Mouse (Mus musculus) heart, embryonic 15.5 days (tissue): ENCODE results near the gene Gpr89. TPM values are rescaled to one million over a fixed set of nuclear protein-coding genes. Genes with fewer than 3 reads are reported as not detected.

ENCODE experiments used
- ATAC-seq: fragments of 200-750 bp; cut with Nextera tagmentation; replicated peaks from 2 replicates; pipeline ENCODE4 v1.8.0; 2017; ENCODE audit warnings: low read depth, moderate TSS enrichment; ENCODE audit not compliant: insufficient number of reproducible peaks, insufficient read depth, low FRiP score
- H3K27ac ChIP-seq: fragments of 300-500 bp; sonication (generic); 2 replicates; pipeline ENCODE4 v1.5.1; 2015; ENCODE audit warnings: mild to moderate bottlenecking, inconsistent platforms
- H3K27me3 ChIP-seq: fragments of 300-500 bp; sonication (generic); 2 replicates; pipeline ENCODE4 v1.6.1; 2015; ENCODE audit warnings: inconsistent platforms
- H3K36me3 ChIP-seq: fragments of 300-500 bp; sonication (generic); 2 replicates; pipeline ENCODE4 v1.6.1; 2015; ENCODE audit warnings: mild to moderate bottlenecking, inconsistent platforms
- H3K4me1 ChIP-seq: fragments of 300-500 bp; sonication (generic); replicated peaks from 2 replicates; pipeline ENCODE4 v1.6.1; 2015; ENCODE audit warnings: inconsistent platforms
- H3K4me2 ChIP-seq: fragments of 300-500 bp; sonication (generic); 2 replicates; pipeline ENCODE4 v1.6.1; 2015; ENCODE audit warnings: inconsistent platforms, mild to moderate bottlenecking, moderate library complexity
- H3K4me3 ChIP-seq: fragments of 300-500 bp; sonication (generic); 2 replicates; pipeline ENCODE4 v1.5.1; 2015; ENCODE audit warnings: mild to moderate bottlenecking, inconsistent platforms
- H3K9ac ChIP-seq: fragments of 300-500 bp; sonication (generic); 2 replicates; pipeline ENCODE4 v1.6.1; 2015; ENCODE audit warnings: mild to moderate bottlenecking, inconsistent platforms
- H3K9me3 ChIP-seq: fragments of 300-500 bp; sonication (generic); replicated peaks from 2 replicates; pipeline ENCODE4 v1.6.1; 2016; ENCODE audit warnings: inconsistent platforms
- WGBS: fragments of 180-500 bp; shearing (Covaris S2); methylation state at CpG from one replicate; pipeline ENCODE4 v1.1.7; 2015; ENCODE audit warnings: mixed read lengths; 5-methylcytosine and 5-hydroxymethylcytosine counted together
- polyA plus RNA-seq: library from polyadenylated mRNA; unstranded; fragments of >200 nt; fragmentation: Nextera tagmentation; extraction: Ambion mirVana; gene quantifications from 2 replicates; pipeline ENCODE4 v1.2.1, GENCODE M21; 2015

Gpr89 gene
- polyA plus RNA-seq, 1 experiment from 2014 or later = 24.6 TPM

GRCm38 (mm10) chr3:96869091-96869490 is 36.1 kb downstream of the Gpr89 start:
- 90% methylated on average over 7 of the region's 7 CpGs for WGBS
- no peak overlapping the region for H3K4me3 ChIP-seq
- no peak overlapping the region for H3K27ac ChIP-seq
- peaks cover 37% of the 10 kb centered on the region for H3K36me3 ChIP-seq
- no peak overlapping the region for H3K9ac ChIP-seq
- no peak for ATAC-seq
- no peaks in the 10 kb centered on the region for H3K27me3 ChIP-seq
- no peaks in the 10 kb centered on the region for H3K9me3 ChIP-seq
- no peaks in the 10 kb centered on the region for H3K4me1 ChIP-seq
- no peak overlapping the region for H3K4me2 ChIP-seq

- no peak overlapping the region for H3K27ac ChIP-seq
- ATAC-seq = no peak
- H3K9ac ChIP-seq = no peak overlapping the region
- no peaks in the 10 kb centered on the region for H3K9me3 ChIP-seq
- WGBS = 92% methylated on average over 8 of the region's 8 CpGs
- H3K4me3 ChIP-seq = no peak overlapping the region
- no peaks in the 10 kb centered on the region for H3K27me3 ChIP-seq
- H3K36me3 ChIP-seq = peaks cover 34% of the 10 kb centered on the region
- H3K4me1 ChIP-seq = no peaks in the 10 kb centered on the region
- no peak overlapping the region for H3K4me2 ChIP-seq
These were observed 36.6 kb downstream of the Gpr89 start for GRCm38 (mm10) chr3:96868566-96868965.

- no peaks in the 10 kb centered on the region for H3K9me3 ChIP-seq
- WGBS = 84% methylated on average over 3 of the region's 3 CpGs
- H3K36me3 ChIP-seq = peaks cover 28% of the 10 kb centered on the region
- no peaks in the 10 kb centered on the region for H3K27me3 ChIP-seq
- no peak overlapping the region for H3K4me3 ChIP-seq
- H3K4me1 ChIP-seq = no peaks in the 10 kb centered on the region
- no peak overlapping the region for H3K27ac ChIP-seq
- no peak overlapping the region for H3K4me2 ChIP-seq
- no peak for ATAC-seq
- no peak overlapping the region for H3K9ac ChIP-seq
These were observed 37.3 kb downstream of the Gpr89 start for GRCm38 (mm10) chr3:96867863-96868262.

GRCm38 (mm10) chr3:96860498-96860897 is 44.6 kb downstream of the Gpr89 start:
- H3K27ac ChIP-seq = no peak overlapping the region
- no peak overlapping the region for H3K9ac ChIP-seq
- no peak overlapping the region for H3K4me2 ChIP-seq
- no peak for ATAC-seq
- H3K9me3 ChIP-seq = no peaks in the 10 kb centered on the region
- WGBS = 90% methylated on average over 5 of the region's 5 CpGs
- H3K4me1 ChIP-seq = no peaks in the 10 kb centered on the region
- no peaks in the 10 kb centered on the region for H3K36me3 ChIP-seq
- no peaks in the 10 kb centered on the region for H3K27me3 ChIP-seq
- H3K4me3 ChIP-seq = no peak overlapping the region

GRCm38 (mm10) chr3:96855833-96856232 is 49.3 kb downstream of the Gpr89 start:
- H3K4me2 ChIP-seq = no peak overlapping the region
- ATAC-seq = no peak
- H3K4me3 ChIP-seq = no peak overlapping the region
- WGBS = 77% methylated on average over 3 of the region's 3 CpGs
- H3K4me1 ChIP-seq = peaks cover 7% of the 10 kb centered on the region
- no peak overlapping the region for H3K9ac ChIP-seq
- no peaks in the 10 kb centered on the region for H3K9me3 ChIP-seq
- no peaks in the 10 kb centered on the region for H3K27me3 ChIP-seq
- no peaks in the 10 kb centered on the region for H3K36me3 ChIP-seq
- no peak overlapping the region for H3K27ac ChIP-seq

GRCm38 (mm10) chr3:96854376-96854775 is 50.8 kb downstream of the Gpr89 start:
- Histone ChIP-seq H3K4me1 (peaks cover 7% of the 10 kb centered on the region), H3K4me2 (no peak overlapping the region), H3K9ac (no peak overlapping the region), H3K36me3 (no peaks in the 10 kb centered on the region), H3K27me3 (no peaks in the 10 kb centered on the region), H3K9me3 (no peaks in the 10 kb centered on the region), H3K4me3 (no peak overlapping the region), H3K27ac (no peak overlapping the region)
- ATAC-seq = no peak
- WGBS = 71% methylated on average over 4 of the region's 4 CpGs

GRCm38 (mm10) chr3:96852561-96852960 is 52.6 kb downstream of the Gpr89 start:
- 34% methylated on average over 6 of the region's 6 CpGs for WGBS
- no peak for ATAC-seq
- Histone ChIP-seq H3K4me3 (no peak overlapping the region), H3K9ac (no peak overlapping the region), H3K4me1 (peaks cover 7% of the 10 kb centered on the region), H3K4me2 (no peak overlapping the region), H3K9me3 (no peaks in the 10 kb centered on the region), H3K27ac (no peak overlapping the region), H3K36me3 (no peaks in the 10 kb centered on the region), H3K27me3 (no peaks in the 10 kb centered on the region)

- Histone ChIP-seq H3K27me3 (no peaks in the 10 kb centered on the region), H3K4me1 (peaks cover 7% of the 10 kb centered on the region), H3K4me2 (no peak overlapping the region), H3K4me3 (no peak overlapping the region), H3K27ac (no peak overlapping the region), H3K36me3 (no peaks in the 10 kb centered on the region), H3K9me3 (no peaks in the 10 kb centered on the region), H3K9ac (no peak overlapping the region)
- WGBS = 73% methylated on average over 2 of the region's 2 CpGs
- no peak for ATAC-seq
These were observed 55.9 kb downstream of the Gpr89 start for GRCm38 (mm10) chr3:96849168-96849727.

- Histone ChIP-seq H3K9ac (no peak overlapping the region), H3K36me3 (no peaks in the 10 kb centered on the region), H3K4me2 (no peak overlapping the region), H3K27me3 (no peaks in the 10 kb centered on the region), H3K4me3 (no peak overlapping the region), H3K4me1 (peaks cover 7% of the 10 kb centered on the region), H3K27ac (no peak overlapping the region; the same call in 1 of the 2 replicates), H3K9me3 (no peaks in the 10 kb centered on the region)
- no peak for ATAC-seq
- WGBS = 83% methylated on average over 7 of the region's 8 CpGs
These were observed 56.7 kb downstream of the Gpr89 start for GRCm38 (mm10) chr3:96848470-96848869.

GRCm38 (mm10) chr3:96847661-96848060 is 57.5 kb downstream of the Gpr89 start:
- peaks cover 3% of the 10 kb centered on the region for H3K4me1 ChIP-seq
- WGBS = 18% methylated on average over 6 of the region's 6 CpGs
- H3K27ac ChIP-seq = no peak overlapping the region
- ATAC-seq = no peak
- no peaks in the 10 kb centered on the region for H3K27me3 ChIP-seq
- no peaks in the 10 kb centered on the region for H3K9me3 ChIP-seq
- H3K9ac ChIP-seq = no peak overlapping the region
- H3K4me2 ChIP-seq = no peak overlapping the region
- H3K4me3 ChIP-seq = no peak overlapping the region
- H3K36me3 ChIP-seq = no peaks in the 10 kb centered on the region

- Histone ChIP-seq H3K36me3 (no peaks in the 10 kb centered on the region), H3K4me2 (no peak overlapping the region), H3K4me1 (no peaks in the 10 kb centered on the region), H3K27ac (no peak overlapping the region), H3K4me3 (no peak overlapping the region), H3K9me3 (no peaks in the 10 kb centered on the region), H3K9ac (no peak overlapping the region), H3K27me3 (no peaks in the 10 kb centered on the region)
- ATAC-seq = no peak
- WGBS = 76% methylated on average over 12 of the region's 12 CpGs
These were observed 58.2 kb downstream of the Gpr89 start for GRCm38 (mm10) chr3:96846985-96847384.

- H3K27ac ChIP-seq = no peak overlapping the region
- ATAC-seq = no peak
- no peaks in the 10 kb centered on the region for H3K4me1 ChIP-seq
- H3K27me3 ChIP-seq = no peaks in the 10 kb centered on the region
- H3K36me3 ChIP-seq = no peaks in the 10 kb centered on the region
- WGBS = 76% methylated on average over 9 of the region's 9 CpGs
- H3K9ac ChIP-seq = no peak overlapping the region
- no peak overlapping the region for H3K4me3 ChIP-seq
- no peak overlapping the region for H3K4me2 ChIP-seq
- H3K9me3 ChIP-seq = no peaks in the 10 kb centered on the region
These were observed 59.3 kb downstream of the Gpr89 start for GRCm38 (mm10) chr3:96845806-96846205.
